Mouse (Mus musculus) kidney, adult 9 months (tissue): ENCODE data around the gene Odc1.
"Not testable (repeated sequence)": the region's sequence is repeated elsewhere in the genome, so short reads cannot be mapped to it uniquely, and the experiment has no call there.

Experiments
- DNase-seq: peaks from one replicate; pipeline ENCODE4 v3.0.0; 2022

Gene Odc1

GRCm38 (mm10) chr12:17544209-17545106, at the start of gene Odc1:
Gene Odc1 (plus strand): TSS chr12:17544794.
- peak; percentile 97 for DNase-seq

GRCm38 (mm10) chr12:17494809-17495208, 49.8 kb upstream of the Odc1 start:
- DNase-seq, result no peak

GRCm38 (mm10) chr12:17495858-17496451, 48.6 kb upstream of the Odc1 start:
- DNase-seq, result peak; percentile 73

GRCm38 (mm10) chr12:17505620-17506074, 38.9 kb upstream of the Odc1 start:
- no peak for DNase-seq

GRCm38 (mm10) chr12:17506117-17506993, 38.2 kb upstream of the Odc1 start:
- no peak for DNase-seq

GRCm38 (mm10) chr12:17506994-17507542, 37.5 kb upstream of the Odc1 start:
- DNase-seq, result peak; percentile 65

- no peak for DNase-seq
Observed at GRCm38 (mm10) chr12:17509310-17509709, 35.3 kb upstream of the Odc1 start.

- DNase-seq, result no peak
Observed at GRCm38 (mm10) chr12:17510158-17510557, 34.4 kb upstream of the Odc1 start.

- no peak for DNase-seq
Observed at GRCm38 (mm10) chr12:17511019-17511418, 33.6 kb upstream of the Odc1 start.

GRCm38 (mm10) chr12:17529180-17529579, 15.4 kb upstream of the Odc1 start:
- peak; percentile 56 for DNase-seq

- no peak for DNase-seq
Observed at GRCm38 (mm10) chr12:17529726-17530125, 14.9 kb upstream of the Odc1 start.

GRCm38 (mm10) chr12:17530825-17531224, 13.8 kb upstream of the Odc1 start:
- DNase-seq, result no peak

- no peak for DNase-seq
Observed at GRCm38 (mm10) chr12:17536222-17536621, 8.4 kb upstream of the Odc1 start.

- no peak for DNase-seq
Observed at GRCm38 (mm10) chr12:17537147-17537546, 7.4 kb upstream of the Odc1 start.

- no peak for DNase-seq
Observed at GRCm38 (mm10) chr12:17538087-17538486, 6.5 kb upstream of the Odc1 start.

GRCm38 (mm10) chr12:17539041-17539440, 5.6 kb upstream of the Odc1 start:
- DNase-seq, result no peak

GRCm38 (mm10) chr12:17540040-17540552, 4.5 kb upstream of the Odc1 start:
- DNase-seq, result no peak

GRCm38 (mm10) chr12:17545107-17545571, 545 bp downstream of the Odc1 start:
- DNase-seq, result no peak

- peak; percentile 61 for DNase-seq
Observed at GRCm38 (mm10) chr12:17545884-17546283, 1.3 kb downstream of the Odc1 start.

GRCm38 (mm10) chr12:17547552-17547951, 3.0 kb downstream of the Odc1 start:
- DNase-seq, result not testable (repeated sequence)

- no peak for DNase-seq
Observed at GRCm38 (mm10) chr12:17548505-17548904, 3.9 kb downstream of the Odc1 start.

- DNase-seq, result not testable (repeated sequence)
Observed at GRCm38 (mm10) chr12:17549421-17549820, 4.8 kb downstream of the Odc1 start.
